Mouse (Mus musculus): ENCODE measurements around the gene Nlrp1a. TPM values are rescaled to one million over a fixed set of nuclear protein-coding genes. Genes with fewer than 3 reads are reported as not detected.

Nlrp1a gene
- polyA plus RNA-seq (2015; fragmentation: Nextera tagmentation; extraction: Ambion mirVana): 0.10 TPM in 2 replicates

DNA sequence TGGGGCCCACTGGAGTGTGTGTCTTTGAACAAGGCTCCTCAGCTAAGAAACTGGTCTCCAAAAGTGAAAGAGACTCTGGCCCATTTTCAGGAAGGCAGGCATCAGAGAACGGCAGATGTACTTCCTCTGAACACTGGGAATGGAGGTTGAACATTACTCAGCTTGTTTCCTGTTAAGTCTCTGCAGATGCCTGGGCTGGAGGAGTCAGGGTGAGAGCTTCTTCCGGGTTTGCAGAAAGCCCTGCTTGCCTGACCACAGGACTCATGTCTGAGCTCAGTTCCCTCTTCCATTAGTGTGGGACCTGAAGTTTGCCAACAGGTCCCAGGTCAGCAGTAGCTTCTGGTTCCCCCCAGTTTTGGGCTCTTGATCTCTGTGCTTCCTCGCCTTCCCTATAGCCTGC is at the start of gene Nlrp1a:
Gene Nlrp1a, minus strand, starts transcription at position 44 of the 400 bp plus-strand sequence.
- Histone ChIP-seq H3K9ac (ENCODE audit: low read length) (no peak within 1 kb of the TSS), H3K27ac (ENCODE audit: low read length) (no peak within 1 kb of the TSS), H3K9me3 (ENCODE audit: control insufficient read depth, low read length) (no peaks in the 10 kb centered on the region), H3K4me3 (ENCODE audit: low read length) (no peak within 1 kb of the TSS), H3K4me2 (ENCODE audit: low read depth, low read length) (no peak within 1 kb of the TSS), H3K36me3 (ENCODE audit: control insufficient read depth, insufficient read depth, low read length) (no peaks in the 10 kb centered on the region), H3K4me1 (replicated peaks; ENCODE audit: control insufficient read depth, insufficient read depth, low read length) (no peaks in the 10 kb centered on the region), H3K27me3 (ENCODE audit: control insufficient read depth, insufficient read depth, low read depth, low read length) (no peaks in the 10 kb centered on the region)
- no peak for ATAC-seq (ENCODE audit: low read depth)
- WGBS: 59% methylated on average over 3 of the region's 3 CpGs

GRCm38 (mm10) chr11:71169633-71170032 is 25.1 kb upstream of the Nlrp1a start:
- Histone ChIP-seq H3K27ac (ENCODE audit: low read length) (no peak overlapping the region), H3K27me3 (ENCODE audit: control insufficient read depth, insufficient read depth, low read depth, low read length) (no peaks in the 10 kb centered on the region), H3K4me2 (ENCODE audit: low read depth, low read length) (no peak overlapping the region), H3K4me3 (ENCODE audit: low read length) (no peak overlapping the region), H3K36me3 (ENCODE audit: control insufficient read depth, insufficient read depth, low read length) (no peaks in the 10 kb centered on the region), H3K9ac (ENCODE audit: low read length) (no peak overlapping the region), H3K4me1 (replicated peaks; ENCODE audit: control insufficient read depth, insufficient read depth, low read length) (no peaks in the 10 kb centered on the region), H3K9me3 (ENCODE audit: control insufficient read depth, low read length) (no peaks in the 10 kb centered on the region)
- 59% methylated on average over 1 of the region's 1 CpGs for WGBS
- no peak for ATAC-seq (ENCODE audit: low read depth)

DNA sequence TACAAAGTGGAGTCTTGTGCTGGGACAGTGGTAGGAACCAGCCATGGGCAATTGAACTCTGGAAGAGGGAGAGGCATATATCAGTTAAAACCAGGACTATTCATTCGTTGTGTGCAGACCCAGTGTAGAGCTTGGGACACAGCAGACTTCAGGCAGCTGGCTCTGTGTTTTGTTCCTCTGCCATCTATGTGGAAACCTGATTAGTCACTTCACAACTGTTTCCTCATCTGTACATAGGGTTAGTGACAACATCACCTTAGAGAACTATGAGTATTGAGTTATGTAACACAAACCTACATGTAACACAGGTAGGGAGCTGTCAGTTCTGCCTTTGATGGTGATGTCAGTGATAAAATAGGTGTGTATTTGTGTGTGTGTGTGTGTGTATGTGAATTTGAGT is 19.6 kb upstream of the Nlrp1a start:
- Histone ChIP-seq H3K4me3 (ENCODE audit: low read length) (no peak overlapping the region), H3K9me3 (ENCODE audit: control insufficient read depth, low read length) (no peaks in the 10 kb centered on the region), H3K36me3 (ENCODE audit: control insufficient read depth, insufficient read depth, low read length) (no peaks in the 10 kb centered on the region), H3K4me2 (ENCODE audit: low read depth, low read length) (no peak overlapping the region), H3K27ac (ENCODE audit: low read length) (no peak overlapping the region), H3K4me1 (replicated peaks; ENCODE audit: control insufficient read depth, insufficient read depth, low read length) (no peaks in the 10 kb centered on the region), H3K27me3 (ENCODE audit: control insufficient read depth, insufficient read depth, low read depth, low read length) (no peaks in the 10 kb centered on the region), H3K9ac (ENCODE audit: low read length) (no peak overlapping the region)
- 65% methylated on average over 1 of the region's 1 CpGs for WGBS
- ATAC-seq (ENCODE audit: low read depth): no peak

DNA sequence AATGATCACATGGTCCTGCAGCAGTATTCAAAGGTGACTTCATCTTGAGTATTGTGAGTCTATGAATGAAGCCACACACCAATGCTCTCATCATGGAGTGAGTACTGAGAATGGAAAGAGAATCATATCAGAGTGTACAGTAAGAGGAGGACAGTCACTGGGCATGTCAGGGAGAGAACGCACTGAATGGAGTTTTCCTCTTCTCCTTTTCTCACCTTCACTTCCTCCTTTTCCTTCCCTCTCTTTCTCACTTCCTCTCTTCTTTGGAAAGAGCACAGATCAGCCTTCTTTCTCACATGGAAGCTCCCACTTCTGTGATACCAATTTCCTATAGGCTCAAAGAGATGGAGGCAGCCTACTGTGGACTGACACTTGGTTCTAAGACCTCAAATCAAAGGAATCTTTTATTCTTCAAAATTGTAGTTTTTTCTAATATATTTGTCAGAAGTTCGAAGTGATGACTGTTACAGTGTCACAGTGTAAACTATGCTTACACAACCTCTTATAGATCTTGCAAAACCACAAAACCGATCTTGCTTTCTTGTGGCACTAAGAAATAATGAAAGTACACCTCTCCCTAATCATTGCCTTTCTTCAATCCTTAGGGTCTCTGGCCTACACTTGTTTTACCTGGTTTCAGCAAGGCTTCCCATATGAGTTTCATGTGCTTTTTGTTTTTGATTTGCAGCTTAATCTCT is 15.1 kb upstream of the Nlrp1a start:
- WGBS: 66% methylated on average over 3 of the region's 3 CpGs
- H3K36me3 ChIP-seq (ENCODE audit: control insufficient read depth, insufficient read depth, low read length): no peaks in the 10 kb centered on the region
- H3K4me2 ChIP-seq (ENCODE audit: low read depth, low read length): no peak overlapping the region
- no peak for ATAC-seq (ENCODE audit: low read depth)
- no peak overlapping the region for H3K9ac ChIP-seq (ENCODE audit: low read length)
- H3K27ac ChIP-seq (ENCODE audit: low read length): no peak overlapping the region
- H3K4me1 ChIP-seq (replicated peaks; ENCODE audit: control insufficient read depth, insufficient read depth, low read length): no peaks in the 10 kb centered on the region
- no peaks in the 10 kb centered on the region for H3K9me3 ChIP-seq (ENCODE audit: control insufficient read depth, low read length)
- H3K27me3 ChIP-seq (ENCODE audit: control insufficient read depth, insufficient read depth, low read depth, low read length): no peaks in the 10 kb centered on the region
- H3K4me3 ChIP-seq (ENCODE audit: low read length): no peak overlapping the region

DNA sequence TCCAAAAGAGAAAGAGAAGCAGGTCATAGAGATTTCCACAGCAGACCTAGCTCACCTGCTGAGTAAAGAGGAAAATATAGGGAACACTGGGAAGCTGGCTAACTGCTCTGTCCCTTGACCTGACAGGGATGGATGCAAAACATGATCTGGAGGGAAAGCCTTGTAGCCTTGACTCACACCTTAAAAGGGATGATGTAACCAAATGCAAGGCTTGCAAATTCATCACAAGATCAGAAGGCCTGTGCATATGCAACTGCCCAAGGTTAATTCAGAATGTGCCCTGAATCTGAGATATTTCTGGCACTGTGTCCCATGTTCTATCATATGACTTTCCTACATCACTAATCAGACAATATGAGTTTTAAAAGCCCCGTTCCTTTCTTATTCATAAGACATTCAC is 10.8 kb upstream of the Nlrp1a start:
- H3K4me1 ChIP-seq (replicated peaks; ENCODE audit: control insufficient read depth, insufficient read depth, low read length): no peaks in the 10 kb centered on the region
- H3K9ac ChIP-seq (ENCODE audit: low read length): no peak overlapping the region
- H3K27ac ChIP-seq (ENCODE audit: low read length): no peak overlapping the region
- ATAC-seq (ENCODE audit: low read depth): no peak
- H3K4me2 ChIP-seq (ENCODE audit: low read depth, low read length): no peak overlapping the region
- no peaks in the 10 kb centered on the region for H3K9me3 ChIP-seq (ENCODE audit: control insufficient read depth, low read length)
- H3K27me3 ChIP-seq (ENCODE audit: control insufficient read depth, insufficient read depth, low read depth, low read length): no peaks in the 10 kb centered on the region
- no peak overlapping the region for H3K4me3 ChIP-seq (ENCODE audit: low read length)
- 74% methylated on average over 1 of the region's 1 CpGs for WGBS
- H3K36me3 ChIP-seq (ENCODE audit: control insufficient read depth, insufficient read depth, low read length): no peaks in the 10 kb centered on the region

GRCm38 (mm10) chr11:71142031-71142430 is 2.5 kb downstream of the Nlrp1a start:
- Histone ChIP-seq H3K36me3 (ENCODE audit: control insufficient read depth, insufficient read depth, low read length) (no peaks in the 10 kb centered on the region), H3K4me2 (ENCODE audit: low read depth, low read length) (no peak overlapping the region), H3K9ac (ENCODE audit: low read length) (no peak overlapping the region), H3K9me3 (ENCODE audit: control insufficient read depth, low read length) (no peaks in the 10 kb centered on the region), H3K4me1 (replicated peaks; ENCODE audit: control insufficient read depth, insufficient read depth, low read length) (no peaks in the 10 kb centered on the region), H3K27ac (ENCODE audit: low read length) (no peak overlapping the region), H3K27me3 (ENCODE audit: control insufficient read depth, insufficient read depth, low read depth, low read length) (no peaks in the 10 kb centered on the region), H3K4me3 (ENCODE audit: low read length) (no peak overlapping the region)
- ATAC-seq (ENCODE audit: low read depth): no peak
- WGBS: 57% methylated on average over 1 of the region's 1 CpGs

- no peaks in the 10 kb centered on the region for H3K4me1 ChIP-seq (replicated peaks; ENCODE audit: control insufficient read depth, insufficient read depth, low read length)
- H3K27ac ChIP-seq (ENCODE audit: low read length): no peak overlapping the region
- H3K4me3 ChIP-seq (ENCODE audit: low read length): no peak overlapping the region
- WGBS: 66% methylated on average over 2 of the region's 2 CpGs
- H3K36me3 ChIP-seq (ENCODE audit: control insufficient read depth, insufficient read depth, low read length): no peaks in the 10 kb centered on the region
- no peak for ATAC-seq (ENCODE audit: low read depth)
- H3K9me3 ChIP-seq (ENCODE audit: control insufficient read depth, low read length): no peaks in the 10 kb centered on the region
- H3K4me2 ChIP-seq (ENCODE audit: low read depth, low read length): no peak overlapping the region
- no peaks in the 10 kb centered on the region for H3K27me3 ChIP-seq (ENCODE audit: control insufficient read depth, insufficient read depth, low read depth, low read length)
- H3K9ac ChIP-seq (ENCODE audit: low read length): no peak overlapping the region
These were observed 37.4 kb downstream of the Nlrp1a start for GRCm38 (mm10) chr11:71107128-71107527.

GRCm38 (mm10) chr11:71106261-71107021 is 38.1 kb downstream of the Nlrp1a start:
- Histone ChIP-seq H3K9me3 (ENCODE audit: control insufficient read depth, low read length) (no peaks in the 10 kb centered on the region), H3K27ac (ENCODE audit: low read length) (no peak overlapping the region), H3K9ac (ENCODE audit: low read length) (no peak overlapping the region), H3K27me3 (ENCODE audit: control insufficient read depth, insufficient read depth, low read depth, low read length) (no peaks in the 10 kb centered on the region), H3K4me1 (replicated peaks; ENCODE audit: control insufficient read depth, insufficient read depth, low read length) (no peaks in the 10 kb centered on the region), H3K4me2 (ENCODE audit: low read depth, low read length) (no peak overlapping the region), H3K4me3 (ENCODE audit: low read length) (no peak overlapping the region), H3K36me3 (ENCODE audit: control insufficient read depth, insufficient read depth, low read length) (no peaks in the 10 kb centered on the region)
- ATAC-seq (ENCODE audit: low read depth): no peak

GRCm38 (mm10) chr11:71103931-71104330 is 40.6 kb downstream of the Nlrp1a start:
- H3K4me1 ChIP-seq (replicated peaks; ENCODE audit: control insufficient read depth, insufficient read depth, low read length): no peaks in the 10 kb centered on the region
- H3K27me3 ChIP-seq (ENCODE audit: control insufficient read depth, insufficient read depth, low read depth, low read length): no peaks in the 10 kb centered on the region
- H3K4me3 ChIP-seq (ENCODE audit: low read length): no peak overlapping the region
- H3K4me2 ChIP-seq (ENCODE audit: low read depth, low read length): no peak overlapping the region
- no peak overlapping the region for H3K9ac ChIP-seq (ENCODE audit: low read length)
- H3K27ac ChIP-seq (ENCODE audit: low read length): no peak overlapping the region
- no peak for ATAC-seq (ENCODE audit: low read depth)
- no peaks in the 10 kb centered on the region for H3K36me3 ChIP-seq (ENCODE audit: control insufficient read depth, insufficient read depth, low read length)
- no peaks in the 10 kb centered on the region for H3K9me3 ChIP-seq (ENCODE audit: control insufficient read depth, low read length)

Measured in lung, embryonic 16.5 days (tissue).